Mouse (Mus musculus) thymus, adult 2 months (tissue): Measurements from ENCODE around the gene Acap2.

Experiments used
- CTCF ChIP-seq: fragments of 200-500 bp; IDR thresholded peaks from 2 replicates; pipeline ENCODE4 v1.5.1; 2012; ENCODE audit warnings: mild to moderate bottlenecking, control low read depth, low read length, moderate library complexity, borderline replicate concordance; ENCODE audit not compliant: control insufficient read depth, poor library complexity, insufficient read depth; ENCODE audit errors: extremely low read depth
- POLR2A ChIP-seq: fragments of 200-500 bp; IDR thresholded peaks from 2 replicates; pipeline ENCODE4 v1.6.1; 2012; ENCODE audit warnings: mild to moderate bottlenecking, low read length, control low read depth, moderate library complexity; ENCODE audit not compliant: control insufficient read depth, poor library complexity, insufficient read depth; ENCODE audit errors: extremely low read depth

DNA sequence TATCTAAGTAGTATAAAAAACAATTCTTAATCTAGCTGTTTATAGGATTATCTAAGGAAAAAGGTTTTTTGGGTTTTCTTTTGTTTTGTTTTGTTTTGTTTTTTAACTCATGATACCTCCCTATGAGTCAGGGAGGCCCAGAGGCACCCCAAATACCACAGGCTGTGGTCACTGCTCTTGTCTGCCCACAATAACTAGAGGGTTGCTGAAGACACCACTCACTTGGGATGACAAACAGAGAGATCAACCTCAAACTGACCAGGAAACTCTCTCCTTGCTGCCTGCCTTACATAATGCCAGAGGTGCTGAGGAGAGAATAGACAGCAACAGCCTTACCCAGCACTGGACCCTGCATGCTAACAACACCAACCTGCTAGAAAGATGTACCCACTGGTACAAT, 87.4 kb downstream of the Acap2 start:
- TF ChIP-seq CTCF (no peak), POLR2A (no peak)
